Mouse (Mus musculus): ENCODE data around the gene Kcnd1.

GRCm38 (mm10) chrX:7776329-7777082 is 45.6 kb upstream of the Kcnd1 start:
- no peak for TF ChIP-seq POLR2A (IDR thresholded peaks at IDR 0.05; ENCODE audit: extremely low read depth, insufficient read depth, low read length)
- peak; percentile 75 for TF ChIP-seq CTCF (IDR thresholded peaks at IDR 0.05; ENCODE audit: low read depth, low read length)
